In the genomic region with DNA sequence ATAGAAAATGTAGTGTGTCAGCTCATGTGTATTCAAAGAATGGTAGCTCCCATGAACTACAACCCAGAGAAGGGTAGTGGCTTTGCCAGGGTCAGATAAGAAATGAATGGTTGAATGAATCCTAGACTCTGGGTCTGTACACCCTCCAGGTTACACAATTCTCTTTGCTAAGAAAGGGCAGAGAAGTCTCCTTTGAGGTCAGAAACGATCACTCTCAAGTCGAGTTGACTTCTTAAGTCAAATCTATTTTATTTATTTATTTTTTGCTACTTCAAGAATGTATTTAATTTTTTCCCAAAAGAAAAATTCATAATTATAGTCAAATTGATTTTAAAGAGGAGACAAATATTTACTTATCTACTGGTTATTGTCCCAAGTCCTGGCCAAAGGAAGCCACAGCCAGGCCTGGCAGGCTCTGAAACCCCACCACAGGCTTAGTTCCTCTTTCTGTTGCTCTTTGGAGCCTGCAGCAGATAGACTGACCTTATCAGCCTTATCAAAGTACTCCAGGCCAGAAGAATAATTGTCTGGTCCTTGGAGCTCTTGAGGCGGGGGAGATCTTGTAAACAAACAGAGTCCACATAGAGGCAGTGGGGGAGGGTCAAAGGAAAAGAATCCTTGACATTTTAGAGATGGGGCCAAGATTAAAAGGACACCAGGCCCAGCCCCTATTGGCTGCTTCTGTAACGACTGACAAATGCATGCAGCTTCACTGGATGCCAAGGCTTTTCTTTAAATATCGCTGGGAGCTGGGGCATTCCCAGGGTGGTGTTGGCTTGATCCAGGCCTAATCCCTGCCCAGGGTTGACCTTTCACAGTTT, we compare ENCODE assay signal across 9 mouse cellular contexts.
A peak's percentile ranks its signal among the peaks of the same experiment; 100 is the strongest.
DNase-seq lines count a peak whose midpoint lies in the region; ATAC-seq and TF ChIP-seq lines count a peak whose summit lies in the region.
"Had no signal": no experiment of that assay in that cellular context is flagged by ENCODE, and none has a peak within 500 bp of the region (broad histone marks: within the 10 kb centered on the region; RNA-seq: fewer than 3 reads in every experiment).

No protein-coding gene starts in this region.

- H3K4me2 ChIP-seq in forebrain, embryonic 14.5 days (ENCODE audit: low read length): no peak overlapping the region
- H3K4me2 ChIP-seq in kidney, postnatal 0 days (ENCODE audit: low read length): no peak overlapping the region
- no peak overlapping the region for H3K4me2 ChIP-seq in forebrain, embryonic 13.5 days
- H3K4me2 ChIP-seq: midbrain, embryonic 12.5 days had no signal

- DNase-seq in forebrain, embryonic 10.5 days (ENCODE audit: extremely low spot score, low spot score): no peak
- DNase-seq in forebrain, embryonic 14.5 days (ENCODE audit: low spot score): no peak
- peak; percentile 73 for DNase-seq in adrenal gland, postnatal 10 days
- peak; percentile 65 for DNase-seq in kidney, postnatal 0 days (ENCODE audit: low spot score)
- DNase-seq in layer of hippocampus, postnatal 14 days (ENCODE audit: low spot score in 2 of 2): no peak
- no peak for DNase-seq in cerebellum, adult 9-11 months

- no peaks in the 10 kb centered on the region; the same call in 1 of the 2 replicates for H3K27me3 ChIP-seq in forebrain, embryonic 10.5 days (ENCODE audit: poor library complexity, severe bottlenecking)
- H3K27me3 ChIP-seq in forebrain, embryonic 14.5 days (replicated peaks; ENCODE audit: control insufficient read depth, insufficient read depth, low read length): no peaks in the 10 kb centered on the region
- no peaks in the 10 kb centered on the region for H3K27me3 ChIP-seq in kidney, postnatal 0 days (ENCODE audit: insufficient read depth, low read length)
- no peaks in the 10 kb centered on the region for H3K27me3 ChIP-seq in forebrain, embryonic 13.5 days
- H3K27me3 ChIP-seq: midbrain, embryonic 12.5 days had no signal

- no peak for TF ChIP-seq CTCF in kidney, postnatal 0 days (IDR thresholded peaks at IDR 0.05; ENCODE audit: low read depth)

- H3K27ac ChIP-seq in forebrain, embryonic 10.5 days: peak overlapping the region; percentile 48; the same call in 1 of the 2 replicates
- no peak overlapping the region for H3K27ac ChIP-seq in forebrain, embryonic 14.5 days (ENCODE audit: low read depth, low read length)
- H3K27ac ChIP-seq in kidney, postnatal 0 days: no peak overlapping the region
- peak overlapping the region; percentile 13; the same call in 1 of the 2 replicates for H3K27ac ChIP-seq in macrophage
- H3K27ac ChIP-seq in forebrain, embryonic 13.5 days: no peak overlapping the region
- H3K27ac ChIP-seq: midbrain, embryonic 12.5 days had no signal

- H3K4me3 ChIP-seq in forebrain, embryonic 10.5 days: no peak overlapping the region
- no peak overlapping the region for H3K4me3 ChIP-seq in forebrain, embryonic 14.5 days (ENCODE audit: low read depth, low read length)
- no peak overlapping the region for H3K4me3 ChIP-seq in kidney, postnatal 0 days (replicated peaks; ENCODE audit: low read depth, low read length)
- no peak overlapping the region for H3K4me3 ChIP-seq in macrophage (ENCODE audit: inconsistent target)
- no peak overlapping the region for H3K4me3 ChIP-seq in forebrain, embryonic 13.5 days
- H3K4me3 ChIP-seq: midbrain, embryonic 12.5 days had no signal

- 48% methylated on average over 5 of the region's 5 CpGs for WGBS in forebrain, embryonic 10.5 days
- 59% methylated on average over 5 of the region's 5 CpGs for WGBS in forebrain, embryonic 14.5 days
- WGBS in kidney, postnatal 0 days: 45% methylated on average over 5 of the region's 5 CpGs
- 10% methylated on average over 5 of the region's 5 CpGs for WGBS in macrophage (ENCODE audit: missing documents)
- WGBS in forebrain, embryonic 13.5 days: 57% methylated on average over 5 of the region's 5 CpGs

- no peak overlapping the region for H3K9ac ChIP-seq in forebrain, embryonic 14.5 days (ENCODE audit: low read length)
- no peak overlapping the region for H3K9ac ChIP-seq in kidney, postnatal 0 days (ENCODE audit: low read depth, low read length)
- no peak overlapping the region for H3K9ac ChIP-seq in forebrain, embryonic 13.5 days
- H3K9ac ChIP-seq: midbrain, embryonic 12.5 days had no signal

- no peaks in the 10 kb centered on the region for H3K79me2 ChIP-seq in macrophage (ENCODE audit: inconsistent target)

- no peaks in the 10 kb centered on the region for H3K36me3 ChIP-seq in forebrain, embryonic 10.5 days (replicated peaks)
- H3K36me3 ChIP-seq in forebrain, embryonic 14.5 days (ENCODE audit: control insufficient read depth, insufficient read depth, low read length): no peaks in the 10 kb centered on the region
- H3K36me3 ChIP-seq in kidney, postnatal 0 days (ENCODE audit: insufficient read depth, low read length): no peaks in the 10 kb centered on the region
- H3K36me3 ChIP-seq in macrophage (ENCODE audit: inconsistent target): no peaks in the 10 kb centered on the region
- no peaks in the 10 kb centered on the region for H3K36me3 ChIP-seq in forebrain, embryonic 13.5 days (ENCODE audit: poor library complexity, severe bottlenecking)
- H3K36me3 ChIP-seq: midbrain, embryonic 12.5 days had no signal

- no peaks in the 10 kb centered on the region for H3K9me3 ChIP-seq in forebrain, embryonic 10.5 days
- no peaks in the 10 kb centered on the region for H3K9me3 ChIP-seq in forebrain, embryonic 14.5 days (replicated peaks; ENCODE audit: control insufficient read depth, low read length)
- H3K9me3 ChIP-seq in kidney, postnatal 0 days (replicated peaks; ENCODE audit: low read length): no peaks in the 10 kb centered on the region
- no peaks in the 10 kb centered on the region for H3K9me3 ChIP-seq in forebrain, embryonic 13.5 days (replicated peaks)
- H3K9me3 ChIP-seq: midbrain, embryonic 12.5 days had no signal

- ATAC-seq in forebrain, embryonic 14.5 days: no peak
- ATAC-seq in kidney, postnatal 0 days (replicated peaks; ENCODE audit: low FRiP score, low read depth): no peak
- ATAC-seq in forebrain, embryonic 13.5 days: no peak

- H3K4me1 ChIP-seq in forebrain, embryonic 10.5 days: peaks cover 42% of the 10 kb centered on the region
- H3K4me1 ChIP-seq in forebrain, embryonic 14.5 days (ENCODE audit: control insufficient read depth, insufficient read depth, low read length): peaks cover 10% of the 10 kb centered on the region
- peaks cover 14% of the 10 kb centered on the region; the same call in 1 of the 2 replicates for H3K4me1 ChIP-seq in kidney, postnatal 0 days (replicated peaks; ENCODE audit: insufficient read depth, low read length)
- H3K4me1 ChIP-seq in forebrain, embryonic 13.5 days: peaks cover 21% of the 10 kb centered on the region

Comparison
In these comparisons a context has a peak if more than half of its experiments do, and no peak if none do; other contexts are left out.
1. H3K27ac ChIP-seq: peak in forebrain, embryonic 10.5 days (single experiment) and macrophage (single experiment); none in forebrain, embryonic 14.5 days (single experiment), kidney, postnatal 0 days (single experiment) and forebrain, embryonic 13.5 days (single experiment).
2. DNase-seq: peak in adrenal gland, postnatal 10 days (single experiment) and kidney, postnatal 0 days (single experiment); none in forebrain, embryonic 10.5 days (single experiment), forebrain, embryonic 14.5 days (single experiment), layer of hippocampus, postnatal 14 days (0 of 2) and cerebellum, adult 9-11 months (single experiment).